Mouse (Mus musculus) intestine, embryonic 16.5 days (tissue): Measurements from ENCODE around the gene Klhl42. TPM values are rescaled to one million over a fixed set of nuclear protein-coding genes. Genes with fewer than 3 reads are reported as not detected.
A peak's percentile ranks its signal among the peaks of the same experiment; 100 is the strongest.

Experiments used
- ATAC-seq: fragments of 200-750 bp; cut with Nextera tagmentation; 2 replicates; pipeline ENCODE4 v1.8.0; 2017; ENCODE audit warnings: moderate TSS enrichment, moderate library complexity
- H3K27ac ChIP-seq: fragments of 300-500 bp; sonication (generic); 2 replicates; pipeline ENCODE4 v1.5.1; 2014; ENCODE audit warnings: mild to moderate bottlenecking, low read length
- H3K27me3 ChIP-seq: fragments of 300-500 bp; sonication (generic); replicated peaks from 2 replicates; pipeline ENCODE4 v1.6.1; 2014; ENCODE audit warnings: low read length, control low read depth, mixed read lengths; ENCODE audit not compliant: control insufficient read depth, insufficient read depth
- H3K36me3 ChIP-seq: fragments of 300-500 bp; sonication (generic); 2 replicates; pipeline ENCODE4 v1.6.1; 2014; ENCODE audit warnings: low read length, control low read depth; ENCODE audit not compliant: control insufficient read depth, insufficient read depth
- H3K4me1 ChIP-seq: fragments of 300-500 bp; sonication (generic); 2 replicates; pipeline ENCODE4 v1.6.1; 2014; ENCODE audit warnings: low read length, control low read depth, mixed read lengths; ENCODE audit not compliant: control insufficient read depth, insufficient read depth
- H3K4me2 ChIP-seq: fragments of 300-500 bp; sonication (generic); 2 replicates; pipeline ENCODE4 v1.6.1; 2014; ENCODE audit warnings: low read depth, low read length, control low read depth
- H3K4me3 ChIP-seq: fragments of 300-500 bp; sonication (generic); 2 replicates; pipeline ENCODE4 v1.5.1; 2014; ENCODE audit warnings: mild to moderate bottlenecking, low read length
- H3K9ac ChIP-seq: fragments of 300-500 bp; sonication (generic); 2 replicates; pipeline ENCODE4 v1.6.1; 2014; ENCODE audit warnings: low read depth, low read length
- H3K9me3 ChIP-seq: fragments of 300-500 bp; sonication (generic); 2 replicates; pipeline ENCODE4 v1.6.1; 2016; ENCODE audit warnings: low read length, control low read depth; ENCODE audit not compliant: control insufficient read depth
- WGBS: fragments of 180-500 bp; shearing (Covaris S2); extraction: QIAGEN DNeasy Blood & Tissue Kit; methylation state at CpG from one replicate; pipeline ENCODE4 v1.1.7; 2014; 5-methylcytosine and 5-hydroxymethylcytosine counted together
- polyA plus RNA-seq: library from polyadenylated mRNA; unstranded; fragments of >200 nt; fragmentation: Nextera tagmentation; extraction: Ambion mirVana; gene quantifications from 2 replicates; pipeline ENCODE4 v1.2.1, GENCODE M21; 2015

Klhl42 gene
- polyA plus RNA-seq, 1 experiment from 2014 or later = 4.6 TPM

DNA sequence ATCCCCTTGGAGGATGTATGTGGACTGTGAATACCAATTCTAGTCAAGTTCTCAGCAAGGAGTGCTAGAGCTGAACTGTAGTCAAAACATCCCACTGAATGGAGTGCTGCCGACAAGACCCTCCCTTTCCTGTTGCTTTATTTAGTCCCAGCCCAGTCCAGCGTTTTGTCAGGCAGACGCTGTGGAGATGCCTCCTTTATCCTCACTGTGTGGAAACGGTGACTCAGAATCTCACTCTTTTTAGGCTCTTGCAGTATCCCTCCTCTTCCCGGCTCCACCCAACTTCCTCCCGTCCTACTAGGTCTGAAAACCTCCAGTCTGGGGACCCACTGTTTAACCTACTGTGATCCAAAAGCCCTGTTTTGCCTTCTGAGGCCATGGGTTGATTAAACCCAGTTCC is 30.1 kb downstream of the Klhl42 start:
- Histone ChIP-seq H3K27ac (no peak overlapping the region), H3K4me3 (no peak overlapping the region), H3K4me2 (no peak overlapping the region), H3K4me1 (no peaks in the 10 kb centered on the region), H3K9ac (no peak overlapping the region), H3K9me3 (no peaks in the 10 kb centered on the region), H3K27me3 (no peaks in the 10 kb centered on the region), H3K36me3 (no peaks in the 10 kb centered on the region)
- 57% methylated on average over 6 of the region's 6 CpGs for WGBS
- no peak for ATAC-seq

- 95% methylated on average over 10 of the region's 10 CpGs for WGBS
- Histone ChIP-seq H3K4me1 (no peaks in the 10 kb centered on the region), H3K36me3 (no peaks in the 10 kb centered on the region), H3K9ac (no peak overlapping the region), H3K4me2 (no peak overlapping the region), H3K9me3 (no peaks in the 10 kb centered on the region), H3K27me3 (no peaks in the 10 kb centered on the region), H3K27ac (no peak overlapping the region), H3K4me3 (no peak overlapping the region)
- no peak for ATAC-seq
Measured at GRCm38 (mm10) chr6:147127239-147127638, 36.1 kb downstream of the Klhl42 start.

DNA sequence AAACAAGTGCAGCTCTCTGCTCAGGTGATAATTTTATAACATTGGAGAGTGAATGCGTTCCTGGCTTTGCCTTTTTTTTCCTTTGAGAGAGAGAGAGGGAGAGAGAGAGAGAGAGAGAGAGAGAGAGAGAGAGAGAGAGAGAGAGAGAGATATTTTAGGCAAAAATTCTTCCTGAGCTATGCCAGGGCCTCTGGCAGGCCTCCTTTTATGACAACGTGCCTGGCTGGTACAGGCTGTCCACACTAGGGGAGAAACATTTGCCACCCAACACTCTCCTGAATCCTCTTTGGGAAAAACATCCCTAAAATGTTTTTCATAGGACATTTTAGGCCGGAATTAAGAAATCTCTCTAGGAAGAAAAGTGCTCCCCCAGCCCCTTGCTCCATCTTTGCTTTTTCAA is 47.1 kb downstream of the Klhl42 start:
- Histone ChIP-seq H3K27ac (no peak overlapping the region), H3K27me3 (no peaks in the 10 kb centered on the region), H3K9me3 (no peaks in the 10 kb centered on the region), H3K4me3 (no peak overlapping the region), H3K4me1 (no peaks in the 10 kb centered on the region), H3K4me2 (no peak overlapping the region), H3K9ac (no peak overlapping the region), H3K36me3 (no peaks in the 10 kb centered on the region)
- no peak for ATAC-seq
- WGBS = 74% methylated on average over 3 of the region's 3 CpGs

DNA sequence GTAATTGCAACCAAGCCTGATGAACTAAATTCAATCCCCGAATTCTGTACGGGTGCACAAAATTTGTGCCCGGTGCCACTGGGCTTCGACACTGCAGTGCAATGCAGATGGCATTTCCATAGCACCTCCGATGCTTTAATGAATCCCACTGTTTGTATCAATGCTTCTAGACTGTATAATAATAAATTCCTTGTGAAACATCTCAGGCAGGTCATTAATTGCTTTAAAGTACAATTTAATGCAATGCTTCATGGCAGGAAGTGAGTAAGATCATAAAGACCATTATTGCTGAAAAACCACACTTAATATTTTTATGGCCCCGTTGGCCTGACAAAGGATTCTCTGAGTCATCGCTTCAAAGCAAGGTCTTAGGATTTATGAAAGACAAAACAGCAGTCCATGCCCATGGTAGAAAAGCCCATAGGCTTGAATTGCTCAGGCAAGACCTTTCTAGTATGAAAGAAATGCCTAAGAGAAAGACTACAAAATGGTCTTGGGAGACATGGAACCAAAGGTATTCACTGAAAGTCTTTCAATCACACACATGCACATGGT is 49.5 kb downstream of the Klhl42 start:
- Histone ChIP-seq H3K36me3 (no peaks in the 10 kb centered on the region), H3K27ac (no peak overlapping the region), H3K4me3 (no peak overlapping the region), H3K4me2 (no peak overlapping the region), H3K27me3 (no peaks in the 10 kb centered on the region), H3K9me3 (no peaks in the 10 kb centered on the region), H3K4me1 (no peaks in the 10 kb centered on the region), H3K9ac (no peak overlapping the region)
- ATAC-seq = peak; percentile 77
- WGBS = 78% methylated on average over 7 of the region's 7 CpGs

DNA sequence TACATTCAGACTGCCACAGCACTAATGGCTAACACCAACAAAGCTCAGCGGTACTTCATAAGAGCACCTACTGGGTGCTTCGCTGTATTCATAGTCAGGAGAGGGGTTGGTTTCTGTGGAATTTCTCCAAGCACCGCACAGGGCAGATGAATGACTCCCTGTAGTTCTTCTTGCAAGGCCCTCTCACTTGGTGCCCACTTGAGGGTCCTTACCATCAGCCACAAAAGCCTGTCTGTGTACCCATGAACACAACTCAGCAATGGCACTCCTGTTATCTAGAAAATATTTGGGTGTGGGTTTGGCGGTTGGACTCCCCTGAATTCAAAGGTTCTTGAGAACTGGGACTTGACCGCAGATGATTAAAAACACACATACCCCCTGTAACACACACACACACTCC is 53.5 kb downstream of the Klhl42 start:
- ATAC-seq = no peak
- 89% methylated on average over 5 of the region's 5 CpGs for WGBS
- H3K4me3 ChIP-seq = no peak overlapping the region
- no peak overlapping the region for H3K9ac ChIP-seq
- no peak overlapping the region for H3K4me2 ChIP-seq
- no peaks in the 10 kb centered on the region for H3K27me3 ChIP-seq
- no peak overlapping the region for H3K27ac ChIP-seq
- no peaks in the 10 kb centered on the region for H3K36me3 ChIP-seq
- H3K9me3 ChIP-seq = no peaks in the 10 kb centered on the region
- H3K4me1 ChIP-seq = no peaks in the 10 kb centered on the region

DNA sequence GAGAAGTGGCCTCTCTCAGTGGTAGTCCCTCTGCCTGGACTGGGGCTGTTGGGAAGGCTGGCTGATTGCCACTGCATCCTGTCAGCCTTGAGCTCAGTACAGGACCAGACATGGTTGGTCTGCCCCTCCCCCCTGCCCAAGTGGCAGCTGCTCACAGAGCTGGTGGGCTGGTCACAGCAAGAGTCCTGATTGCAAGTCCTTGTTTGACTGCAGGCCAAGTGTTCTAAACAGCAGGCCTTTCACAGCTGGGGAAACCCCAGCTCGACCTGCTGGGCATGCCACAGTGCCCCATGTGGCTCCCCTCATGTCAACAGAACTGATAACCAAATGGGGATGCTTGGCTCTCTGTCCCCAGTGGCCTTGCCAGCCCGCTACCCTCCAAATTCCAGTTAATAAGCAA is 54.1 kb downstream of the Klhl42 start:
- peak; percentile 82 for ATAC-seq
- Histone ChIP-seq H3K27me3 (no peaks in the 10 kb centered on the region), H3K4me3 (no peak overlapping the region), H3K9ac (no peak overlapping the region), H3K4me2 (no peak overlapping the region), H3K27ac (no peak overlapping the region), H3K4me1 (no peaks in the 10 kb centered on the region), H3K9me3 (no peaks in the 10 kb centered on the region), H3K36me3 (no peaks in the 10 kb centered on the region)
- 32% methylated on average over 2 of the region's 2 CpGs for WGBS

DNA sequence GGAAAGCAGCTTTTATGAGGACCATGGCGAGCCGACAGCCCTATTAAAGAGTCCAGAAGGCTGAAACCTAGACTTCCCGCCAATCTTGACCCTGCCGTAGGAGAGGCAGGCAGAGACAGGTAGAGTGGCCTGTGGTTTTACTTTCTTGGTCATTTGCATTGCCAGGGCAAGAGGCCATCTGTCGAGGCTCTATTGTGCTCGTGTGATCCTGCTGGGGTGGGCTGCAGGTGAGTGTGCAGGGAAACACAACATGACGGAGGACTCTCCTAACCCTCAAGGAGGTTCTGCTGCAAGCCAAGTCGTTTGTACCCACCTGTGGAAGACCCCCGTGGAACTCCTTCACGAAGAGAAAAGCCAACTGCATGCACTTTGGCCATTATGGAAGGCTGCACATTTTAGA is 54.6 kb downstream of the Klhl42 start:
- no peak overlapping the region for H3K4me3 ChIP-seq
- H3K9ac ChIP-seq = no peak overlapping the region
- no peaks in the 10 kb centered on the region for H3K9me3 ChIP-seq
- no peaks in the 10 kb centered on the region for H3K4me1 ChIP-seq
- H3K27me3 ChIP-seq = no peaks in the 10 kb centered on the region
- no peaks in the 10 kb centered on the region for H3K36me3 ChIP-seq
- WGBS = 62% methylated on average over 10 of the region's 10 CpGs
- no peak overlapping the region for H3K27ac ChIP-seq
- no peak overlapping the region for H3K4me2 ChIP-seq
- no peak for ATAC-seq

GRCm38 (mm10) chr6:147151069-147151468 is 59.9 kb downstream of the Klhl42 start:
- H3K36me3 ChIP-seq = no peaks in the 10 kb centered on the region
- no peak overlapping the region for H3K9ac ChIP-seq
- 0 out of 2 replicates have a peak, but pooled peaks have one; percentile 48 for ATAC-seq
- H3K4me1 ChIP-seq = no peaks in the 10 kb centered on the region
- H3K27me3 ChIP-seq = no peaks in the 10 kb centered on the region
- H3K27ac ChIP-seq = no peak overlapping the region
- H3K4me2 ChIP-seq = no peak overlapping the region
- no peaks in the 10 kb centered on the region for H3K9me3 ChIP-seq
- WGBS = 67% methylated on average over 6 of the region's 6 CpGs
- no peak overlapping the region for H3K4me3 ChIP-seq

- Histone ChIP-seq H3K9me3 (no peaks in the 10 kb centered on the region), H3K4me2 (no peak overlapping the region), H3K9ac (no peak overlapping the region), H3K36me3 (no peaks in the 10 kb centered on the region), H3K27ac (no peak overlapping the region), H3K4me1 (no peaks in the 10 kb centered on the region), H3K27me3 (no peaks in the 10 kb centered on the region), H3K4me3 (no peak overlapping the region)
- ATAC-seq = no peak
Measured at GRCm38 (mm10) chr6:147151839-147152238, 60.7 kb downstream of the Klhl42 start.

GRCm38 (mm10) chr6:147155085-147155484 is 63.9 kb downstream of the Klhl42 start:
- 61% methylated on average over 7 of the region's 7 CpGs for WGBS
- Histone ChIP-seq H3K9me3 (no peaks in the 10 kb centered on the region), H3K4me3 (no peak overlapping the region), H3K36me3 (no peaks in the 10 kb centered on the region), H3K27me3 (no peaks in the 10 kb centered on the region), H3K9ac (no peak overlapping the region), H3K4me2 (no peak overlapping the region), H3K4me1 (no peaks in the 10 kb centered on the region), H3K27ac (no peak overlapping the region)
- no peak for ATAC-seq
